Mouse (Mus musculus): ENCODE results near the gene Pcyt2. TPM values are rescaled to one million over a fixed set of nuclear protein-coding genes. Genes with fewer than 3 reads are reported as not detected.

The Pcyt2 gene
- polyA plus RNA-seq, 1 experiment from 2014 or later = 217 TPM

DNA sequence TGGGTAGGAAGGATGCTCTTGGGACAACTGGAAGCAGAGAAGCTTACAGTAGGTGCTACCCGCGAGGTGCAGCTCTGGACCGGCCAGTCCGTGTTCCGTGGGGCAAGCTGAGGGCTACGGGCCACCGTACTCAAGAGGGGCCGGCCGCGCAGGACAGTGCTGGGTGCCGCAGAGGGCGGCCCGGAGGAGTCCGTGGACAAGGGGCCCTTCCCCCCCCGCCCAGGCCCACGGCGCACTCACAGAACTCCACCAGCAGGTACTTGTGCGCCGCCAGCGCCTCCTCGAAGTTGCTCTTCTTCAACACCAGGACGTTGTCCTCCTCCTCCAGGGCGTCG, 45.4 kb downstream of the Pcyt2 start:
- peaks cover 26% of the 10 kb centered on the region for H3K4me1 ChIP-seq (ENCODE audit: insufficient read depth)
- no peaks in the 10 kb centered on the region for H3K9me3 ChIP-seq (ENCODE audit: low read length)
- ATAC-seq (peak; percentile 2; the same call in 1 of the 2 replicates), DNase-seq (no peak)
- H3K27me3 ChIP-seq (ENCODE audit: insufficient read depth, low read length) = no peaks in the 10 kb centered on the region
- H3K27ac ChIP-seq (ENCODE audit: low read depth) = peak overlapping the region; percentile 86
- H3K36me3 ChIP-seq (replicated peaks; ENCODE audit: insufficient read depth, low read length) = peaks cover 29% of the 10 kb centered on the region
- peak overlapping the region; percentile 93 for H3K4me3 ChIP-seq (ENCODE audit: low read depth, low read length)
- H3K4me2 ChIP-seq (ENCODE audit: low read depth, low read length) = peak overlapping the region; percentile 90
- under 1% methylated on average over 19 of the region's 24 CpGs for WGBS (ENCODE audit: insufficient replicate concordance)
- TF ChIP-seq EP300 (IDR thresholded peaks at IDR 0.05; ENCODE audit: low read depth) (no peak), CTCF (IDR thresholded peaks at IDR 0.05; ENCODE audit: low read depth) (no peak)
- peak overlapping the region; percentile 93 for H3K9ac ChIP-seq (replicated peaks)

GRCm38 (mm10) chr11:120571754-120572416, 45.9 kb downstream of the Pcyt2 start:
- Histone ChIP-seq H3K27me3 (ENCODE audit: insufficient read depth, low read length) (no peaks in the 10 kb centered on the region), H3K27ac (ENCODE audit: low read depth) (peak overlapping the region; percentile 86), H3K4me3 (ENCODE audit: low read depth, low read length) (peak overlapping the region; percentile 93), H3K36me3 (replicated peaks; ENCODE audit: insufficient read depth, low read length) (peaks cover 34% of the 10 kb centered on the region), H3K4me2 (ENCODE audit: low read depth, low read length) (peak overlapping the region; percentile 90), H3K9ac (replicated peaks) (peak overlapping the region; percentile 93), H3K4me1 (ENCODE audit: insufficient read depth) (peaks cover 26% of the 10 kb centered on the region), H3K9me3 (ENCODE audit: low read length) (no peaks in the 10 kb centered on the region)
- 6% methylated on average over 11 of the region's 11 CpGs for WGBS (ENCODE audit: insufficient replicate concordance)
- ATAC-seq (no peak), DNase-seq (no peak)
- no peak for TF ChIP-seq EP300 (IDR thresholded peaks at IDR 0.05; ENCODE audit: low read depth)
- TF ChIP-seq CTCF (IDR thresholded peaks at IDR 0.05; ENCODE audit: low read depth) = no peak

DNA sequence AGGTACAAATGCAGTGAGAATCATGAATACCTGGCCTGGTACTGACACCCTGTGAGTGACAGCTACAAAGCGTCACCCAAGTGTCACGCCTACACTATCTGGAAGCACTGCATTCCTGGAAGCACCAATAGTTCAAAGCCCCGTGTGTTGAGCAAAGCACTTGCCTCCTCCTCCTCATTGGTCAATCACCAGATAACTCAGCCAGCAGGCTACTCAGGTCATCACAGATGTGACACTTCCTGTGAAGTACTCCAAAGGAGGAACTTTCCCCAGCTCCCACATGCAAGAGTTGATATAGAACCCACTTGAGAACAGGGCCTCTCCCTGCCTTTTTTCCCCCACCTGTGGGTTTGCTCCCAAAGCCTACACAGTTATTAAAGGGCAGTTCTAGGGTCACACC, 46.6 kb downstream of the Pcyt2 start:
- Histone ChIP-seq H3K9ac (replicated peaks) (peak overlapping the region; percentile 93), H3K9me3 (ENCODE audit: low read length) (no peaks in the 10 kb centered on the region), H3K4me1 (ENCODE audit: insufficient read depth) (peaks cover 26% of the 10 kb centered on the region), H3K4me3 (ENCODE audit: low read depth, low read length) (peak overlapping the region; percentile 93), H3K36me3 (replicated peaks; ENCODE audit: insufficient read depth, low read length) (peaks cover 42% of the 10 kb centered on the region), H3K27me3 (ENCODE audit: insufficient read depth, low read length) (no peaks in the 10 kb centered on the region), H3K4me2 (ENCODE audit: low read depth, low read length) (peak overlapping the region; percentile 90), H3K27ac (ENCODE audit: low read depth) (peak overlapping the region; percentile 86)
- ATAC-seq = no peak
- 26% methylated on average over 3 of the region's 3 CpGs for WGBS (ENCODE audit: insufficient replicate concordance)
- TF ChIP-seq EP300 (IDR thresholded peaks at IDR 0.05; ENCODE audit: low read depth) (no peak), CTCF (IDR thresholded peaks at IDR 0.05; ENCODE audit: low read depth) (no peak)
- DNase-seq = peak; percentile 56

DNA sequence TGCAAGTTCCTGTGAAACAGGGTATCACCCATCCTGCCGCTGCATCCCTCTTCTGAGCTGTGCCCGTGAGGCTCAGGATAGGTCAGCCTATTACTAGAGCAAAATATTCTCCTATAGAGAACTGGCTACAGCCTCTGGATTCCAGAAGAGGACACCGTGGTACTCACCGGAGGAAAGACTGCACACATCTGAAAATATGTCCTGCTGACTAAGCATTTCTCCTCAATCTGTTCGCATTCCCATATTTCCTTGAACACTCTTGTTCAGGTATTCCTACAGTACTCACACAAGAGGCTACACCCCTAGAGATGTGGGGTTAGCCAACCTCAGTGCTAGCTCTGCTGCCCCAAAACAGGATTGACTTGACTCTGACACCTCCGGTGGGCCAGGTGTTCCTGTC, 49.4 kb downstream of the Pcyt2 start:
- no peak for TF ChIP-seq EP300 (IDR thresholded peaks at IDR 0.05; ENCODE audit: low read depth)
- TF ChIP-seq CTCF (IDR thresholded peaks at IDR 0.05; ENCODE audit: low read depth) = no peak
- no peak overlapping the region for H3K4me3 ChIP-seq (ENCODE audit: low read depth, low read length)
- no peak overlapping the region for H3K9ac ChIP-seq (replicated peaks)
- H3K27ac ChIP-seq (ENCODE audit: low read depth) = no peak overlapping the region
- 87% methylated on average over 6 of the region's 6 CpGs for WGBS (ENCODE audit: insufficient replicate concordance)
- ATAC-seq (no peak), DNase-seq (no peak)
- H3K9me3 ChIP-seq (ENCODE audit: low read length) = no peaks in the 10 kb centered on the region
- peaks cover 16% of the 10 kb centered on the region; the same call in 1 of the 2 replicates for H3K4me1 ChIP-seq (ENCODE audit: insufficient read depth)
- peaks cover 68% of the 10 kb centered on the region for H3K36me3 ChIP-seq (replicated peaks; ENCODE audit: insufficient read depth, low read length)
- no peaks in the 10 kb centered on the region for H3K27me3 ChIP-seq (ENCODE audit: insufficient read depth, low read length)
- no peak overlapping the region for H3K4me2 ChIP-seq (ENCODE audit: low read depth, low read length)

DNA sequence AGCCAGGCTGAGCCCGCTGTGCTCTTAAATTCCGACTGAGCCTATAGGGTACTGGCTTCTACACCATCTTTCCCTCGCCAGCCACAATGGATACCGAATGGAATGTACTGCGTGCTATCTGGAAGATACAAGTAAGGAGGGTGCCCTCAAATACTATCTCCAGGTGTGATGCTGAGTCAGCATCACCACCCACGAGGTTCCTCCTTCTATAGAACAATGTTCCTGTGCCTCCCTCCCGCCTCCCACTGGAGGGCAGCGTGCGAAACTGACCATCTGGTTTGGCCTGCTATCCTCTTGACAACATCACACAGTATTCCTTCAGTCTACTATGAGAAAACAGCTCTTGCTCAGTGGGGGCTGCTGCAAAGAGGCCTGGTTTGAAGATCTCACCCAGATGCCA, 52.6 kb downstream of the Pcyt2 start:
- no peak for DNase-seq
- ATAC-seq = no peak
- no peak overlapping the region for H3K9ac ChIP-seq (replicated peaks)
- no peak overlapping the region for H3K4me2 ChIP-seq (ENCODE audit: low read depth, low read length)
- H3K9me3 ChIP-seq (ENCODE audit: low read length) = no peaks in the 10 kb centered on the region
- no peak overlapping the region for H3K27ac ChIP-seq (ENCODE audit: low read depth)
- H3K4me3 ChIP-seq (ENCODE audit: low read depth, low read length) = no peak overlapping the region
- 0 out of 2 replicates have a peak, but pooled peaks cover 3% of the 10 kb centered on the region for H3K4me1 ChIP-seq (ENCODE audit: insufficient read depth)
- 84% methylated on average over 9 of the region's 9 CpGs for WGBS (ENCODE audit: insufficient replicate concordance)
- peaks cover 90% of the 10 kb centered on the region for H3K36me3 ChIP-seq (replicated peaks; ENCODE audit: insufficient read depth, low read length)
- H3K27me3 ChIP-seq (ENCODE audit: insufficient read depth, low read length) = no peaks in the 10 kb centered on the region
- TF ChIP-seq CTCF (IDR thresholded peaks at IDR 0.05; ENCODE audit: low read depth) = 0 out of 2 replicates have a peak, but pooled peaks have one; percentile 3
- TF ChIP-seq EP300 (IDR thresholded peaks at IDR 0.05; ENCODE audit: low read depth) = no peak

DNA sequence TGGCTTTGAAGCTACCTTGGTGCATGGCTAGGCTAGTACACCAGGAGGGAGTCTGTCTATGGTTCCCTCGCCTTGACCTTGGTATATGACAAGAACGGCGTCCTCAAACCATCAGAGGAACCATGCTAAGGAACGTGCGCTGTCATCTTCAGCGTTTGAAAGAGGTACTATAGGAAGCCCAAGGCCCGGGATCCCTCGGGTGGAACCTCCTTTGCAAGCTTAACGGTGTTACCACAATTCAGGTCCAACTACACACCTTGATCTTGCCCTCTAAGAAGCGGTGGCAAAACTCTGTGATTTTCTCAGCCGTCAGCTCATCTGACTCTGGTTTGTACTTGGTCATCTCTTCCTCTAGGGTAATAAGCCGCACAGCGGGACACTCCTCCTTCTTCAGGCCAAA, 54.8 kb downstream of the Pcyt2 start:
- 92% methylated on average over 13 of the region's 13 CpGs for WGBS (ENCODE audit: insufficient replicate concordance)
- Histone ChIP-seq H3K27ac (ENCODE audit: low read depth) (no peak overlapping the region), H3K4me1 (ENCODE audit: insufficient read depth) (no peaks in the 10 kb centered on the region), H3K4me3 (ENCODE audit: low read depth, low read length) (no peak overlapping the region), H3K4me2 (ENCODE audit: low read depth, low read length) (no peak overlapping the region), H3K9ac (replicated peaks) (no peak overlapping the region), H3K27me3 (ENCODE audit: insufficient read depth, low read length) (no peaks in the 10 kb centered on the region), H3K9me3 (ENCODE audit: low read length) (no peaks in the 10 kb centered on the region), H3K36me3 (replicated peaks; ENCODE audit: insufficient read depth, low read length) (peaks cover 84% of the 10 kb centered on the region)
- DNase-seq (no peak), ATAC-seq (no peak)
- TF ChIP-seq CTCF (IDR thresholded peaks at IDR 0.05; ENCODE audit: low read depth) (no peak), EP300 (IDR thresholded peaks at IDR 0.05; ENCODE audit: low read depth) (no peak)
